Mouse (Mus musculus) layer of hippocampus, adult 8-10 months (tissue): Measurements from ENCODE around the gene Matn4. TPM values are rescaled to one million over a fixed set of nuclear protein-coding genes. Genes with fewer than 3 reads are reported as not detected.
A peak's percentile ranks its signal among the peaks of the same experiment; 100 is the strongest.

ENCODE experiments used
- DNase-seq, 2 experiments: peaks; one replicate each; pipeline ENCODE4 v3.0.0; 2022; ENCODE audit warnings: low spot score in 2 of 2
- total RNA-seq, 4 experiments: library from RNA; stranded (reverse); gene quantifications; 2 replicates each; pipeline ENCODE4 v1.2.4; 2022

Matn4 gene
- total RNA-seq, 4 experiments from 2014 or later, result 11.1 to 12.6 (median 11.9) TPM

GRCm38 (mm10) chr2:164436215-164436913, 31.4 kb upstream of the Matn4 start:
- DNase-seq, result peak; percentile 44 to 50

GRCm38 (mm10) chr2:164435216-164436090, 30.5 kb upstream of the Matn4 start:
- no peak for DNase-seq

- DNase-seq, result no peak
Observed at GRCm38 (mm10) chr2:164434681-164435080, 29.7 kb upstream of the Matn4 start.

GRCm38 (mm10) chr2:164433278-164433895, 28.4 kb upstream of the Matn4 start:
- DNase-seq, result no peak

- no peak for DNase-seq
Observed at GRCm38 (mm10) chr2:164432541-164433191, 27.7 kb upstream of the Matn4 start.

GRCm38 (mm10) chr2:164431676-164432465, 26.9 kb upstream of the Matn4 start:
- no peak for DNase-seq

- DNase-seq, result no peak
Observed at GRCm38 (mm10) chr2:164430697-164431096, 25.7 kb upstream of the Matn4 start.

GRCm38 (mm10) chr2:164429881-164430615, 25.1 kb upstream of the Matn4 start:
- no peak for DNase-seq

GRCm38 (mm10) chr2:164428451-164428850, 23.5 kb upstream of the Matn4 start:
- DNase-seq, result no peak

- DNase-seq, result no peak
Observed at GRCm38 (mm10) chr2:164426952-164427351, 22.0 kb upstream of the Matn4 start.

GRCm38 (mm10) chr2:164426121-164426520, 21.2 kb upstream of the Matn4 start:
- DNase-seq, result no peak

GRCm38 (mm10) chr2:164425401-164425800, 20.4 kb upstream of the Matn4 start:
- DNase-seq, result no peak

GRCm38 (mm10) chr2:164424406-164424805, 19.4 kb upstream of the Matn4 start:
- no peak for DNase-seq

- DNase-seq, result peak in 1 of 2 experiments; percentile 53
Observed at GRCm38 (mm10) chr2:164423464-164423863, 18.5 kb upstream of the Matn4 start.

- no peak for DNase-seq
Observed at GRCm38 (mm10) chr2:164422675-164423393, 17.9 kb upstream of the Matn4 start.

- no peak for DNase-seq
Observed at GRCm38 (mm10) chr2:164421979-164422378, 17.0 kb upstream of the Matn4 start.

- no peak for DNase-seq
Observed at GRCm38 (mm10) chr2:164421306-164421705, 16.3 kb upstream of the Matn4 start.

GRCm38 (mm10) chr2:164419489-164419888, 14.5 kb upstream of the Matn4 start:
- no peak for DNase-seq

- DNase-seq, result no peak
Observed at GRCm38 (mm10) chr2:164418308-164418875, 13.4 kb upstream of the Matn4 start.
